Mouse (Mus musculus): ENCODE results near the gene Shc3.

- no peak for TF ChIP-seq EP300 (IDR thresholded peaks at IDR 0.05; ENCODE audit: low read depth)
- TF ChIP-seq CTCF (IDR thresholded peaks at IDR 0.05; ENCODE audit: low read depth): no peak
Measured at GRCm38 (mm10) chr13:51539816-51540215, 29.4 kb downstream of the Shc3 start.
